Mouse (Mus musculus) limb, embryonic 15.5 days (tissue): Measurements from ENCODE around the gene Usp33. TPM values are rescaled to one million over a fixed set of nuclear protein-coding genes. Genes with fewer than 3 reads are reported as not detected.

ENCODE experiments used
- ATAC-seq: fragments of 200-750 bp; cut with Nextera tagmentation; 2 replicates; pipeline ENCODE4 v1.8.0; 2017; ENCODE audit warnings: low read depth, moderate TSS enrichment; ENCODE audit not compliant: insufficient number of reproducible peaks, low FRiP score, low TSS enrichment
- H3K27ac ChIP-seq: fragments of 300-500 bp; sonication (generic); 2 replicates; pipeline ENCODE4 v1.5.1; 2015; ENCODE audit warnings: moderate library complexity, mild to moderate bottlenecking, inconsistent platforms
- H3K27me3 ChIP-seq: fragments of 300-500 bp; sonication (generic); 2 replicates; pipeline ENCODE4 v1.6.1; 2015; ENCODE audit warnings: inconsistent platforms
- H3K36me3 ChIP-seq: fragments of 300-500 bp; sonication (generic); 2 replicates; pipeline ENCODE4 v1.6.1; 2015; ENCODE audit warnings: inconsistent platforms
- H3K4me1 ChIP-seq: fragments of 300-500 bp; sonication (generic); 2 replicates; pipeline ENCODE4 v1.6.1; 2015; ENCODE audit warnings: inconsistent platforms
- H3K4me2 ChIP-seq: fragments of 300-500 bp; sonication (generic); 2 replicates; pipeline ENCODE4 v1.6.1; 2015; ENCODE audit warnings: mild to moderate bottlenecking, inconsistent platforms
- H3K4me3 ChIP-seq: fragments of 300-500 bp; sonication (generic); 2 replicates; pipeline ENCODE4 v1.5.1; 2015; ENCODE audit warnings: mild to moderate bottlenecking, inconsistent platforms
- H3K9ac ChIP-seq: fragments of 300-500 bp; sonication (generic); 2 replicates; pipeline ENCODE4 v1.6.1; 2015; ENCODE audit warnings: inconsistent platforms
- H3K9me3 ChIP-seq: fragments of 300-500 bp; sonication (generic); 2 replicates; pipeline ENCODE4 v1.6.1; 2016; ENCODE audit warnings: inconsistent platforms
- WGBS: fragments of 180-500 bp; shearing (Covaris S2); methylation state at CpG from one replicate; pipeline ENCODE4 v1.1.7; 2015; 5-methylcytosine and 5-hydroxymethylcytosine counted together
- polyA plus RNA-seq: library from polyadenylated mRNA; unstranded; fragments of >200 nt; fragmentation: Nextera tagmentation; extraction: Ambion mirVana; gene quantifications from 2 replicates; pipeline ENCODE4 v1.2.1, GENCODE M21; 2015

Usp33 gene
- polyA plus RNA-seq, 1 experiment from 2014 or later, result 45.2 TPM

- H3K4me2 ChIP-seq, result no peak overlapping the region
- whole genome bisulfite sequencing, result 88% methylated on average over 10 of the region's 10 CpGs
- no peak for ATAC-seq
- no peaks in the 10 kb centered on the region for H3K9me3 ChIP-seq
- no peak overlapping the region for H3K9ac ChIP-seq
- peaks cover 24% of the 10 kb centered on the region for H3K4me1 ChIP-seq
- H3K4me3 ChIP-seq, result no peak overlapping the region
- no peaks in the 10 kb centered on the region for H3K27me3 ChIP-seq
- no peaks in the 10 kb centered on the region for H3K36me3 ChIP-seq
- H3K27ac ChIP-seq, result no peak overlapping the region
Observed at GRCm38 (mm10) chr3:152348011-152348830, 1.9 kb downstream of the Usp33 start.

GRCm38 (mm10) chr3:152350431-152350830 is 4.2 kb downstream of the Usp33 start:
- Histone ChIP-seq H3K9me3 (no peaks in the 10 kb centered on the region), H3K4me1 (peaks cover 32% of the 10 kb centered on the region), H3K36me3 (no peaks in the 10 kb centered on the region), H3K4me2 (no peak overlapping the region), H3K4me3 (no peak overlapping the region), H3K9ac (no peak overlapping the region), H3K27ac (no peak overlapping the region), H3K27me3 (no peaks in the 10 kb centered on the region)
- ATAC-seq, result no peak
- 72% methylated on average over 3 of the region's 3 CpGs for WGBS

GRCm38 (mm10) chr3:152350966-152351365 is 4.7 kb downstream of the Usp33 start:
- H3K4me1 ChIP-seq, result peaks cover 32% of the 10 kb centered on the region
- H3K9me3 ChIP-seq, result no peaks in the 10 kb centered on the region
- no peaks in the 10 kb centered on the region for H3K36me3 ChIP-seq
- ATAC-seq, result no peak
- no peak overlapping the region for H3K4me2 ChIP-seq
- no peaks in the 10 kb centered on the region for H3K27me3 ChIP-seq
- H3K4me3 ChIP-seq, result no peak overlapping the region
- 79% methylated on average over 5 of the region's 5 CpGs for WGBS
- H3K27ac ChIP-seq, result no peak overlapping the region
- H3K9ac ChIP-seq, result no peak overlapping the region

GRCm38 (mm10) chr3:152352289-152352688 is 6.0 kb downstream of the Usp33 start:
- no peaks in the 10 kb centered on the region for H3K9me3 ChIP-seq
- no peak overlapping the region for H3K4me2 ChIP-seq
- 74% methylated on average over 4 of the region's 4 CpGs for WGBS
- no peak overlapping the region for H3K9ac ChIP-seq
- H3K27ac ChIP-seq, result no peak overlapping the region
- H3K4me3 ChIP-seq, result no peak overlapping the region
- no peaks in the 10 kb centered on the region for H3K27me3 ChIP-seq
- ATAC-seq, result no peak
- H3K36me3 ChIP-seq, result no peaks in the 10 kb centered on the region
- H3K4me1 ChIP-seq, result peaks cover 31% of the 10 kb centered on the region

GRCm38 (mm10) chr3:152353434-152354177 is 7.3 kb downstream of the Usp33 start:
- Histone ChIP-seq H3K27ac (no peak overlapping the region), H3K9ac (no peak overlapping the region), H3K4me1 (peaks cover 22% of the 10 kb centered on the region), H3K9me3 (no peaks in the 10 kb centered on the region), H3K4me2 (no peak overlapping the region), H3K27me3 (no peaks in the 10 kb centered on the region), H3K4me3 (no peak overlapping the region), H3K36me3 (0 out of 2 replicates have a peak, but pooled peaks cover 2% of the 10 kb centered on the region)
- ATAC-seq, result no peak
- WGBS, result 41% methylated on average over 10 of the region's 10 CpGs

- Histone ChIP-seq H3K4me1 (peaks cover 15% of the 10 kb centered on the region), H3K36me3 (peaks cover 15% of the 10 kb centered on the region), H3K9ac (no peak overlapping the region), H3K27ac (no peak overlapping the region), H3K9me3 (no peaks in the 10 kb centered on the region), H3K4me3 (no peak overlapping the region), H3K27me3 (no peaks in the 10 kb centered on the region), H3K4me2 (no peak overlapping the region)
- no peak for ATAC-seq
- 65% methylated on average over 5 of the region's 5 CpGs for WGBS
Observed at GRCm38 (mm10) chr3:152355361-152355760, 9.1 kb downstream of the Usp33 start.

- no peak overlapping the region for H3K27ac ChIP-seq
- no peaks in the 10 kb centered on the region for H3K9me3 ChIP-seq
- no peak overlapping the region for H3K4me2 ChIP-seq
- no peak overlapping the region for H3K9ac ChIP-seq
- peaks cover 14% of the 10 kb centered on the region for H3K4me1 ChIP-seq
- no peak overlapping the region for H3K4me3 ChIP-seq
- no peaks in the 10 kb centered on the region for H3K27me3 ChIP-seq
- 90% methylated on average over 9 of the region's 9 CpGs for WGBS
- peaks cover 27% of the 10 kb centered on the region for H3K36me3 ChIP-seq
- ATAC-seq, result no peak
Observed at GRCm38 (mm10) chr3:152356751-152357150, 10.5 kb downstream of the Usp33 start.

- Histone ChIP-seq H3K36me3 (peaks cover 50% of the 10 kb centered on the region), H3K4me2 (no peak overlapping the region), H3K27me3 (no peaks in the 10 kb centered on the region), H3K9me3 (no peaks in the 10 kb centered on the region), H3K9ac (no peak overlapping the region), H3K27ac (no peak overlapping the region), H3K4me3 (no peak overlapping the region), H3K4me1 (no peaks in the 10 kb centered on the region)
- ATAC-seq, result no peak
- WGBS, result 79% methylated on average over 7 of the region's 7 CpGs
Observed at GRCm38 (mm10) chr3:152359151-152359550, 12.9 kb downstream of the Usp33 start.

- no peak overlapping the region for H3K4me2 ChIP-seq
- no peaks in the 10 kb centered on the region for H3K9me3 ChIP-seq
- 86% methylated on average over 2 of the region's 2 CpGs for WGBS
- H3K9ac ChIP-seq, result no peak overlapping the region
- no peaks in the 10 kb centered on the region for H3K27me3 ChIP-seq
- no peaks in the 10 kb centered on the region for H3K4me1 ChIP-seq
- H3K27ac ChIP-seq, result no peak overlapping the region
- peaks cover 82% of the 10 kb centered on the region for H3K36me3 ChIP-seq
- H3K4me3 ChIP-seq, result no peak overlapping the region
- ATAC-seq, result no peak
Observed at GRCm38 (mm10) chr3:152364181-152364580, 17.9 kb downstream of the Usp33 start.

- H3K9me3 ChIP-seq, result no peaks in the 10 kb centered on the region
- H3K9ac ChIP-seq, result no peak overlapping the region
- H3K27me3 ChIP-seq, result no peaks in the 10 kb centered on the region
- 88% methylated on average over 4 of the region's 4 CpGs for whole genome bisulfite sequencing
- no peak overlapping the region for H3K4me2 ChIP-seq
- peaks cover 68% of the 10 kb centered on the region for H3K36me3 ChIP-seq
- no peak for ATAC-seq
- no peaks in the 10 kb centered on the region for H3K4me1 ChIP-seq
- no peak overlapping the region for H3K27ac ChIP-seq
- H3K4me3 ChIP-seq, result no peak overlapping the region
Observed at GRCm38 (mm10) chr3:152376063-152376462, 29.8 kb downstream of the Usp33 start.

- no peak for ATAC-seq
- Histone ChIP-seq H3K4me3 (no peak overlapping the region), H3K27ac (no peak overlapping the region), H3K9ac (no peak overlapping the region), H3K27me3 (no peaks in the 10 kb centered on the region), H3K4me2 (no peak overlapping the region), H3K9me3 (no peaks in the 10 kb centered on the region), H3K4me1 (no peaks in the 10 kb centered on the region), H3K36me3 (peaks cover 59% of the 10 kb centered on the region)
- 72% methylated on average over 11 of the region's 11 CpGs for WGBS
Observed at GRCm38 (mm10) chr3:152384106-152384505, 37.8 kb downstream of the Usp33 start.
